Mouse (Mus musculus): Measurements from ENCODE around the gene Aldh18a1. TPM values are rescaled to one million over a fixed set of nuclear protein-coding genes. Genes with fewer than 3 reads are reported as not detected.
"Not testable (repeated sequence)": the region's sequence is repeated elsewhere in the genome, so short reads cannot be mapped to it uniquely, and the experiment has no call there.

The Aldh18a1 gene
- polyA plus RNA-seq, 1 experiment from 2014 or later: 41.2 TPM

GRCm38 (mm10) chr19:40601870-40602269 lies 13.6 kb upstream of the Aldh18a1 start:
- Histone ChIP-seq H3K9me3 (ENCODE audit: control insufficient read depth, low read length) (no peaks in the 10 kb centered on the region), H3K27me3 (ENCODE audit: control insufficient read depth, insufficient read depth, low read length) (no peaks in the 10 kb centered on the region), H3K27ac (replicated peaks in 1 of 2; ENCODE audit: control insufficient read depth in 1 of 2, insufficient read depth in 1 of 2, low read depth in 2 of 2, low read length in 2 of 2) (0 out of 4 replicates have a peak overlapping the region, but pooled peaks of 1 of the 2 experiments have one; percentile 8), H3K9ac (ENCODE audit: low read length) (no peak overlapping the region), H3K4me2 (ENCODE audit: low read length) (no peak overlapping the region), H3K4me1 (ENCODE audit: control insufficient read depth in 2 of 2, insufficient read depth in 2 of 2, low read length in 2 of 2) (no peaks in the 10 kb centered on the region), H3K36me3 (ENCODE audit: control insufficient read depth, insufficient read depth, low read length) (peaks cover 53% of the 10 kb centered on the region), H3K4me3 (ENCODE audit: control insufficient read depth in 1 of 2, insufficient read depth in 1 of 2, low read depth in 1 of 2, low read length in 2 of 2) (no peak overlapping the region)
- no peak for ATAC-seq (ENCODE audit: insufficient number of reproducible peaks, insufficient read depth, low FRiP score, low read depth)
- WGBS: 61% methylated on average over 3 of the region's 3 CpGs

- H3K9ac ChIP-seq (ENCODE audit: low read length); H3K27ac ChIP-seq (replicated peaks in 1 of 2; ENCODE audit: control insufficient read depth in 1 of 2, insufficient read depth in 1 of 2, low read depth in 2 of 2, low read length in 2 of 2); H3K4me1 ChIP-seq (ENCODE audit: control insufficient read depth in 2 of 2, insufficient read depth in 2 of 2, low read length in 2 of 2); H3K4me3 ChIP-seq (ENCODE audit: control insufficient read depth in 1 of 2, insufficient read depth in 1 of 2, low read depth in 1 of 2, low read length in 2 of 2); ATAC-seq (ENCODE audit: insufficient number of reproducible peaks, insufficient read depth, low FRiP score, low read depth); H3K4me2 ChIP-seq (ENCODE audit: low read length); H3K9me3 ChIP-seq (ENCODE audit: control insufficient read depth, low read length); H3K27me3 ChIP-seq (ENCODE audit: control insufficient read depth, insufficient read depth, low read length): not testable (repeated sequence)
- 91% methylated on average over 5 of the region's 5 CpGs for WGBS
- peaks cover 47% of the 10 kb centered on the region for H3K36me3 ChIP-seq (ENCODE audit: control insufficient read depth, insufficient read depth, low read length)
Measured at GRCm38 (mm10) chr19:40600846-40601245, 12.6 kb upstream of the Aldh18a1 start.

GRCm38 (mm10) chr19:40595831-40596230 lies 7.6 kb upstream of the Aldh18a1 start:
- 81% methylated on average over 8 of the region's 8 CpGs for WGBS
- H3K9ac ChIP-seq (ENCODE audit: low read length): no peak overlapping the region
- no peak overlapping the region for H3K4me3 ChIP-seq (ENCODE audit: control insufficient read depth in 1 of 2, insufficient read depth in 1 of 2, low read depth in 1 of 2, low read length in 2 of 2)
- ATAC-seq (ENCODE audit: insufficient number of reproducible peaks, insufficient read depth, low FRiP score, low read depth): no peak
- no peak overlapping the region for H3K4me2 ChIP-seq (ENCODE audit: low read length)
- H3K27ac ChIP-seq (replicated peaks in 1 of 2; ENCODE audit: control insufficient read depth in 1 of 2, insufficient read depth in 1 of 2, low read depth in 2 of 2, low read length in 2 of 2): peak overlapping the region in 1 of 2 experiments; percentile 8; a peak in 1 of 4 replicates
- peaks cover 21% of the 10 kb centered on the region for H3K36me3 ChIP-seq (ENCODE audit: control insufficient read depth, insufficient read depth, low read length)
- H3K4me1 ChIP-seq (ENCODE audit: control insufficient read depth in 2 of 2, insufficient read depth in 2 of 2, low read length in 2 of 2): no peaks in the 10 kb centered on the region; a peak in 1 of 4 replicates
- H3K9me3 ChIP-seq (ENCODE audit: control insufficient read depth, low read length): no peaks in the 10 kb centered on the region
- no peaks in the 10 kb centered on the region for H3K27me3 ChIP-seq (ENCODE audit: control insufficient read depth, insufficient read depth, low read length)

- 0 out of 4 replicates have a peak overlapping the region, but pooled peaks of 1 of the 2 experiments have one; percentile 8 for H3K27ac ChIP-seq (replicated peaks in 1 of 2; ENCODE audit: control insufficient read depth in 1 of 2, insufficient read depth in 1 of 2, low read depth in 2 of 2, low read length in 2 of 2)
- no peaks in the 10 kb centered on the region; a peak in 1 of 4 replicates for H3K4me1 ChIP-seq (ENCODE audit: control insufficient read depth in 2 of 2, insufficient read depth in 2 of 2, low read length in 2 of 2)
- WGBS: 70% methylated on average over 3 of the region's 3 CpGs
Measured at GRCm38 (mm10) chr19:40595231-40595630, 7.0 kb upstream of the Aldh18a1 start.

GRCm38 (mm10) chr19:40589530-40589880 lies 1.2 kb upstream of the Aldh18a1 start:
- Histone ChIP-seq H3K4me3 (ENCODE audit: control insufficient read depth in 1 of 2, insufficient read depth in 1 of 2, low read depth in 1 of 2, low read length in 2 of 2) (peak overlapping the region; percentile 72 to 97), H3K36me3 (ENCODE audit: control insufficient read depth, insufficient read depth, low read length) (peaks cover 12% of the 10 kb centered on the region), H3K9ac (ENCODE audit: low read length) (peak overlapping the region; percentile 72), H3K27ac (replicated peaks in 1 of 2; ENCODE audit: control insufficient read depth in 1 of 2, insufficient read depth in 1 of 2, low read depth in 2 of 2, low read length in 2 of 2) (peak overlapping the region; percentile 80 to 85), H3K9me3 (ENCODE audit: control insufficient read depth, low read length) (no peaks in the 10 kb centered on the region), H3K4me1 (ENCODE audit: control insufficient read depth in 2 of 2, insufficient read depth in 2 of 2, low read length in 2 of 2) (peaks cover 6 to 10% of the 10 kb centered on the region in 2 experiments), H3K4me2 (ENCODE audit: low read length) (peak overlapping the region; percentile 70), H3K27me3 (ENCODE audit: control insufficient read depth, insufficient read depth, low read length) (no peaks in the 10 kb centered on the region)
- under 1% methylated on average over 10 of the region's 10 CpGs for WGBS
- no peak for ATAC-seq (ENCODE audit: insufficient number of reproducible peaks, insufficient read depth, low FRiP score, low read depth)

More at GRCm38 (mm10) chr19:40595231-40595630, 7.0 kb upstream of the Aldh18a1 start:
- Histone ChIP-seq H3K9ac (ENCODE audit: low read length) (no peak overlapping the region), H3K4me2 (ENCODE audit: low read length) (no peak overlapping the region), H3K27me3 (ENCODE audit: control insufficient read depth, insufficient read depth, low read length) (no peaks in the 10 kb centered on the region), H3K4me3 (ENCODE audit: control insufficient read depth in 1 of 2, insufficient read depth in 1 of 2, low read depth in 1 of 2, low read length in 2 of 2) (no peak overlapping the region), H3K36me3 (ENCODE audit: control insufficient read depth, insufficient read depth, low read length) (peaks cover 21% of the 10 kb centered on the region), H3K9me3 (ENCODE audit: control insufficient read depth, low read length) (no peaks in the 10 kb centered on the region)
- ATAC-seq (ENCODE audit: insufficient number of reproducible peaks, insufficient read depth, low FRiP score, low read depth): no peak

GRCm38 (mm10) chr19:40588847-40589529 lies 725 bp upstream of the Aldh18a1 start:
- peak; percentile 51; the same call in 1 of the 2 replicates for ATAC-seq (ENCODE audit: insufficient number of reproducible peaks, insufficient read depth, low FRiP score, low read depth)
- WGBS: 0% methylated on average over 18 of the region's 18 CpGs
- Histone ChIP-seq H3K9ac (ENCODE audit: low read length) (peak overlapping the region; percentile 72), H3K9me3 (ENCODE audit: control insufficient read depth, low read length) (no peaks in the 10 kb centered on the region), H3K4me2 (ENCODE audit: low read length) (peak overlapping the region; percentile 70), H3K27ac (replicated peaks in 1 of 2; ENCODE audit: control insufficient read depth in 1 of 2, insufficient read depth in 1 of 2, low read depth in 2 of 2, low read length in 2 of 2) (peak overlapping the region; percentile 80 to 85), H3K4me1 (ENCODE audit: control insufficient read depth in 2 of 2, insufficient read depth in 2 of 2, low read length in 2 of 2) (peaks cover 6 to 10% of the 10 kb centered on the region in 2 experiments), H3K27me3 (ENCODE audit: control insufficient read depth, insufficient read depth, low read length) (no peaks in the 10 kb centered on the region), H3K4me3 (ENCODE audit: control insufficient read depth in 1 of 2, insufficient read depth in 1 of 2, low read depth in 1 of 2, low read length in 2 of 2) (peak overlapping the region; percentile 72 to 97), H3K36me3 (ENCODE audit: control insufficient read depth, insufficient read depth, low read length) (peaks cover 16% of the 10 kb centered on the region)

GRCm38 (mm10) chr19:40587491-40588292 lies 571 bp downstream of the Aldh18a1 start:
- peaks cover 29% of the 10 kb centered on the region for H3K36me3 ChIP-seq (ENCODE audit: control insufficient read depth, insufficient read depth, low read length)
- H3K4me2 ChIP-seq (ENCODE audit: low read length): peak overlapping the region; percentile 70
- 7% methylated on average over 30 of the region's 30 CpGs for WGBS
- H3K27ac ChIP-seq (replicated peaks in 1 of 2; ENCODE audit: control insufficient read depth in 1 of 2, insufficient read depth in 1 of 2, low read depth in 2 of 2, low read length in 2 of 2): 0 out of 4 replicates have a peak overlapping the region, but pooled peaks of 1 of the 2 experiments have one; percentile 15
- H3K4me1 ChIP-seq (ENCODE audit: control insufficient read depth in 2 of 2, insufficient read depth in 2 of 2, low read length in 2 of 2): peaks cover 6 to 10% of the 10 kb centered on the region in 2 experiments
- H3K4me3 ChIP-seq (ENCODE audit: control insufficient read depth in 1 of 2, insufficient read depth in 1 of 2, low read depth in 1 of 2, low read length in 2 of 2): peak overlapping the region; percentile 72 to 97
- ATAC-seq (ENCODE audit: insufficient number of reproducible peaks, insufficient read depth, low FRiP score, low read depth): peak; percentile 16
- no peaks in the 10 kb centered on the region for H3K9me3 ChIP-seq (ENCODE audit: control insufficient read depth, low read length)
- H3K27me3 ChIP-seq (ENCODE audit: control insufficient read depth, insufficient read depth, low read length): no peaks in the 10 kb centered on the region
- peak overlapping the region; percentile 79 for H3K9ac ChIP-seq (ENCODE audit: low read length)

Data from heart, embryonic 14.5 days (tissue).